Mouse (Mus musculus): ENCODE measurements around the gene Shox2.

- TF ChIP-seq GATA1 (IDR thresholded peaks at IDR 0.05; ENCODE audit: low read length) (no peak), TAL1 (IDR thresholded peaks at IDR 0.05; ENCODE audit: low read length) (no peak)
These were observed at the start of gene Shox2 for GRCm38 (mm10) chr3:66981706-66982105.
